In the genomic region with DNA sequence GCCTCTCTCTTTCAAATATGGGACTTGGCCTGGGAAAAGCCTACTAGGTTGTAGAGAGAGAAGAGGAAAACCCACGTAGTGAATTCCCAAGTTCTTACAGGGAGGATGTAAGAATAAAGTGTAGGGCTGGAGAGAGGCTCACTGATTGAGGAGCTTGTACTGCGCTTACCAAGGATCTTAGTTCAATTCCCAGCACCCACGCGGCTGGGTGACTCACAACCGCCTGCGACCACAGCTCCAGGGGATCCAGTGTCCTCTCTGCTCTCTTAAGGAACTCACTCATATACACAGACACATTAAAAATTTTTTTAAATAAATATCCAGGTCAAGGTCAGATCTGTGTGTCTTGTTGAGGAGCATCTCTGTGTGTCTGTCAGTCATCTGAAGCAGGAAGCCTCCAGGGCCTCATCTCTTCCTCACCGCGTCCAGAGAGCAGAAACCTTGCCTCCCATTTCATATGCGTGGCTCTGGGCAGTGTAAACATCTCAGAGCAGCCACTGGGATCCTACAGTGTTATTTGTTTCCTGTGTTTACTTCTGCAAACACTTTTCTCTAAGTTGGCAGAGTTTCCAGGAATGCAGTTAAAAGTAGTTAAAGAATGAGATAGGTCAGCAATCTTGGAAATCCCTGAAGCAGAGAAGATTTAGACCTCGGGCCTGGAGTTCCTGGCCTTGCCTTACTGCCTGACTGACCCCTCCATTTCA, we compare ENCODE assay signal across 23 mouse cellular contexts.
"Had no signal": no experiment of that assay in that cellular context is flagged by ENCODE, and none has a peak within 500 bp of the region (broad histone marks: within the 10 kb centered on the region; RNA-seq: fewer than 3 reads in every experiment).

No protein-coding gene starts in this region.

- H3K4me3 ChIP-seq: kidney, embryonic 15.5 days; limb, embryonic 12.5 days; limb, embryonic 15.5 days; lung, embryonic 15.5 days; megakaryocyte, embryonic 14.5 days; midbrain, embryonic 10.5 days; midbrain, embryonic 15.5 days; neural tube, embryonic 12.5 days; neural tube, embryonic 15.5 days had no signal

- H3K9me3 ChIP-seq: kidney, embryonic 15.5 days; limb, embryonic 12.5 days; limb, embryonic 15.5 days; lung, embryonic 15.5 days; midbrain, embryonic 10.5 days; midbrain, embryonic 15.5 days; neural tube, embryonic 12.5 days; neural tube, embryonic 15.5 days had no signal

- ATAC-seq: inflammation-experienced regulatory T-cells, adult 6 months; intestine, embryonic 16.5 days; liver, postnatal 0 days; midbrain, embryonic 15.5 days had no signal

- H3K4me2 ChIP-seq: kidney, embryonic 15.5 days; limb, embryonic 12.5 days; limb, embryonic 15.5 days; liver, embryonic 11.5 days; lung, embryonic 15.5 days; midbrain, embryonic 15.5 days; neural tube, embryonic 12.5 days; neural tube, embryonic 15.5 days had no signal

- H3K9ac ChIP-seq: kidney, embryonic 15.5 days; limb, embryonic 12.5 days; limb, embryonic 15.5 days; liver, embryonic 14.5 days; liver, postnatal 0 days; lung, embryonic 15.5 days; midbrain, embryonic 15.5 days; neural tube, embryonic 12.5 days; neural tube, embryonic 15.5 days had no signal

- H3K27ac ChIP-seq: kidney, embryonic 15.5 days; limb, embryonic 12.5 days; limb, embryonic 15.5 days; liver, embryonic 14.5 days; lung, embryonic 15.5 days; midbrain, embryonic 10.5 days; midbrain, embryonic 15.5 days; neural tube, embryonic 12.5 days; neural tube, embryonic 15.5 days; stomach, postnatal 0 days had no signal

- H3K27me3 ChIP-seq: kidney, embryonic 15.5 days; limb, embryonic 12.5 days; limb, embryonic 15.5 days; lung, embryonic 15.5 days; midbrain, embryonic 15.5 days; neural tube, embryonic 12.5 days; neural tube, embryonic 15.5 days had no signal

- H3K4me1 ChIP-seq: kidney, embryonic 15.5 days; limb, embryonic 12.5 days; limb, embryonic 15.5 days; megakaryocyte, embryonic 14.5 days; midbrain, embryonic 10.5 days; midbrain, embryonic 15.5 days; neural tube, embryonic 12.5 days; neural tube, embryonic 15.5 days had no signal

- DNase-seq: layer of hippocampus, postnatal 36 days; left cerebral cortex, postnatal 4 days; liver, postnatal 0 days; right cerebral cortex, adult 18-20 months; right cerebral cortex, postnatal 14 days; right cerebral cortex, postnatal 4 days; thymus, adult 2 months; thymus, postnatal 14 days; thymus, postnatal 4 days had no signal
